Mouse (Mus musculus): ENCODE results near the gene Tnfrsf9.
A peak's percentile ranks its signal among the peaks of the same experiment; 100 is the strongest.

DNA sequence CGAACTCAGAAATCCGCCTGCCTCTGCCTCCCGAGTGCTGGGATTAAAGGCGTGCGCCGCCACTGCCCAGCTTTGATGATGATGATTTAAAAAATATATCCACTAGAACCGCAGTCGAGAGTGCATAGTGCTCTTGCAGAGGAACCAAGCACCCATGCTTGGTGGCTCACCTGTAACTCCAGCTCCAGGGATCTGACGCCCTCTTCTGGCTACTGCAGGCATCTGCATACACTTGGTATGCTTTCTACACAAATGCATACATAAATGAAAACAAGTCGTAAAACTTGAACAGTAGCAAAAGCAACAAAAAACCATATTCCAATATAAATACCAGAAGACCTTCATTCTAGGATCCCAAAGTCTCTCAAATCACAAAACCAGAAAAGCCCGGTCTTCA, 51.2 kb downstream of the Tnfrsf9 start:
- TF ChIP-seq CTCF (IDR thresholded peaks at IDR 0.05) (peak; percentile 40), EP300 (IDR thresholded peaks at IDR 0.05) (no peak)
